Mouse (Mus musculus) ES-Bruce4 (cell line): ENCODE measurements around the gene Mapt.

Experiments used
- CTCF ChIP-seq: IDR thresholded peaks from one replicate; pipeline ENCODE4 v1.8.1; 2011; ENCODE audit warnings: low read depth, low read length
- EP300 ChIP-seq: IDR thresholded peaks from 2 replicates; pipeline ENCODE4 v1.6.1; 2011; ENCODE audit warnings: low read depth, low read length; ENCODE audit not compliant: insufficient read depth
- POLR2A ChIP-seq: IDR thresholded peaks from one replicate; pipeline ENCODE4 v1.8.1; 2011; ENCODE audit warnings: low read length; ENCODE audit not compliant: insufficient read depth

DNA sequence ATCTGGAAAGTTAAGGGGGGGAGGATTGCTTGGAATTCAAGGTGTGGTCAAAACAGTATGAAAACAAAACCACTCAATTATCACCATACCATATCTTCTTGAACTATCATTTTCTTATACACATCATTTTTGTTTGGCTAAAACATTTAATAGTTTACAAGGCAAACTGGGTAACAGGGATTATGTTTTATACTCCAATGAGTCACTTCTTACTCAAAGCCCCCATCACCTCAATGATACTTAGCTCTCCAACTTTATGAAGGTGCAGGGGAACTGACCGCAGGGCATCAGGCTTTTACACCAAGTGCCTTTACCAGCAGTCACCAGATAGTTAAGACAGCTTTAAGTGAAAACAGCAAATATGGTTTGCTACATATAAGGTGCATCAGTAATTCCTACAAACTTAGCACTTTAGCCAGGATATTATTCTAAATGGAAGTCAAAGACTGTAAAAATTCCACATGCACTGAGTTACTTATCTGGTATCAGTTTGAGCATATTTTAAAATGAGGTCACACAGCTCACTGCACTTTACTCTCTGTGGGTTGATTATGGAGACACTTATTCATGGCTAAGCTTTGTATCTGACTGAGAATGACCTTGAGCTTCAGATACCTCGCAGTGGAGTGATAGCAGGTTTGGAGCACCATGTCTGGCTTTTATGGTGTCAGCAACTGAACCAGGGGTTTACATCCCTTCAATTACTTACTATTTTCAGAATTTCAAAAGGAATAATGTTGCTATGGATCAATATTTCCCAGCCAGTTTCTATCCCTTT lies 132.8 kb downstream of the Mapt start:
- no peak for TF ChIP-seq POLR2A
- no peak for TF ChIP-seq CTCF
- no peak for TF ChIP-seq EP300
